Mouse (Mus musculus) cerebellum, postnatal 36 days (tissue): ENCODE measurements around the gene Hadha.

Experiments
- DNase-seq, 2 experiments: peaks; one replicate each; pipeline ENCODE4 v3.0.0; 2021 to 2022; ENCODE audit warnings: mixed read lengths in 2 of 2

The Hadha gene

GRCm38 (mm10) chr5:30154474-30155394 lies at the start of gene Hadha, which contains the start of gene Hadhb:
Hadha (minus strand) TSS chr5:30155162.
Hadhb (plus strand) TSS chr5:30155248.
- DNase-seq = peak; percentile 93 to 94

DNA sequence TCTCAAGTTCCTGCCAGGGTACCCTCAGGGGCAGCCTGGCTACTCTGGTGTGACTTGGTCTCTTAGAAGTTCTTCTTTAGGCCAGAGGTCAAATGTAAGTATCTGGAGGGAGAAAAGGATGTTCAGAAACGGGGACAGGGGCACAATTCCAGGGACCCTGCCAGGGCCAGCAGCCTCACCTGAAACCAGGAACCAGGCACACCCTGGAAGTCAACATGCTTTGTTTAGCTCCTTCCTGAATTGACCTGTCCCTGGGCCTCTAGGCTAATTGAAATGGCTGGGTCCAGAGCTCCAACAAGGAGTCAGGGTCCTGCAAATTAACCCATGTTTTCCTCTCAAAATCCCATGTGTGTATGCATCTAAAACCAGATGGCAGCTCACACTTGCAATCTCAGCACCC lies 49.5 kb upstream of the Hadha start:
- DNase-seq = no peak

DNA sequence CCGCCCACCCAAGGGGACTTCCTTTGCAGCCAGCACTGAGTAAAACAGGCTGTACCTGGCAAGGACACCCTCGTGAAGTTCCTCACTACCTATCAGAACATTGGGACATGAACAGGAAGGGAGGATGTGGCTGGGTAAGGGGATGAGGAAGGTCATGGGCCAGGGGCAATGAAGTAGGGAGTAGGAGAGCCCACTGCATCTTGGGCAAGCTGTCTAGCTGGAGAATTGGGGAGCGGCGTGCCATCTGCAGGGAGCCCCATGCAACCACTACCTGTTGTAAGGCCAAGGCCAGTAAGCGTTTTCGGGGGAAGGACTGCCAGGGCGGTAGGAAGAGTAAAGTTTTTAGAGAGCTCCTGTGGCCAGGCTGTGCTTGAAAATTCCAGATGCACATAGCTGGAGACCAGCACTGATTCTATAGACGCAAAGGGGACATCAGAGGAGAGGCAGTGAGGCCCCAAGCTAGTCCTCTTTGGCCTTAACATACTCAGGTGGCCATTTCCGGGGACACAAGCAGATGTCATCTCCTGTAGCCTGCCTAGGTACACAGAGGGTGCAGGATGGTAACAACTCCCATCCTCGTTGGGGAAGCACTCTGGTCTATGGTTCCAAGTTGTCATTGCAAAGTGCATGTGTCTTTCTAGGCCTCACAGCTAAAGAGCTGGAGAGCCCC lies 48.4 kb upstream of the Hadha start:
- no peak for DNase-seq

GRCm38 (mm10) chr5:30202221-30202620 lies 47.3 kb upstream of the Hadha start:
- no peak for DNase-seq

DNA sequence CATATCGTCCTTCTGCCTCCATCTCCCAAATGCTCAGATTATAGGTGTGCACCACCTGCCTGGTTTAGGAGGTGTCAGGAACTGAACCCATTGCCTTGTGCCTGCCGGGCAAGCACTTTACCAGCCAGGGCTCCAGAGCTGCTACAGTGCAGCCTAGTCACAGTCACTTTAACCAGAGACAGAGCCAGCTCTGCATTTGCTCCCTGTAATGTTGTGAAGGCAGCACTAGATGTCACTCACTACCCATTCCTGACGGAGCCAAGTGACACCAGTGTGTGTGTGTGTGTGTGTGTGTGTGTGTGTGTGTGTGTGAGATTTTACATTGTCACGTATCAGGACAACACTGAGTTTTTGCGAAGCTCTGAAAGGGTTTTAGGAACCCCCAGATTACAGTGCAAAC lies 46.6 kb upstream of the Hadha start:
- peak; percentile 17 to 31 for DNase-seq

DNA sequence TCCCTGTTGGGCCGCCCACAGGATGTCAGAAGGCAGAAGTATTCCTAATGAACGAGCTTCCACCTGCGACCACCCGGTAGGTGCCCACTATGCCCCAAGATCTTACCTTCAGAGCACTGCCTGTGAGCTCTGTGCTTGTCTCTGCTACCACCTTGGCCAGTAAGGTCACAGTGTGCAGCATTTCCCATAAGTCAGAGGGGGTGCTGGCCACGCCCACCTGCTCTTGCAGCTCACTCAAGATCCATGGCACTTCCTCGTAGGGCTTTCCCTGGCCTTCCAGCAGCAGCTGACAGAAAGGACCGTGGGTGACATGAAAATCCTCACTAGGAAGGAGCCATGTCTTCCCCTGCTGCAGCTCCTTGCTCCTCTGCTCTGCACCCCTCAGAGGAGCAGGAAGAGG lies 43.3 kb upstream of the Hadha start:
- no peak for DNase-seq

GRCm38 (mm10) chr5:30195340-30195739 lies 40.4 kb upstream of the Hadha start:
- DNase-seq = no peak

- DNase-seq = no peak
Measured at GRCm38 (mm10) chr5:30192452-30192851, 37.5 kb upstream of the Hadha start.

DNA sequence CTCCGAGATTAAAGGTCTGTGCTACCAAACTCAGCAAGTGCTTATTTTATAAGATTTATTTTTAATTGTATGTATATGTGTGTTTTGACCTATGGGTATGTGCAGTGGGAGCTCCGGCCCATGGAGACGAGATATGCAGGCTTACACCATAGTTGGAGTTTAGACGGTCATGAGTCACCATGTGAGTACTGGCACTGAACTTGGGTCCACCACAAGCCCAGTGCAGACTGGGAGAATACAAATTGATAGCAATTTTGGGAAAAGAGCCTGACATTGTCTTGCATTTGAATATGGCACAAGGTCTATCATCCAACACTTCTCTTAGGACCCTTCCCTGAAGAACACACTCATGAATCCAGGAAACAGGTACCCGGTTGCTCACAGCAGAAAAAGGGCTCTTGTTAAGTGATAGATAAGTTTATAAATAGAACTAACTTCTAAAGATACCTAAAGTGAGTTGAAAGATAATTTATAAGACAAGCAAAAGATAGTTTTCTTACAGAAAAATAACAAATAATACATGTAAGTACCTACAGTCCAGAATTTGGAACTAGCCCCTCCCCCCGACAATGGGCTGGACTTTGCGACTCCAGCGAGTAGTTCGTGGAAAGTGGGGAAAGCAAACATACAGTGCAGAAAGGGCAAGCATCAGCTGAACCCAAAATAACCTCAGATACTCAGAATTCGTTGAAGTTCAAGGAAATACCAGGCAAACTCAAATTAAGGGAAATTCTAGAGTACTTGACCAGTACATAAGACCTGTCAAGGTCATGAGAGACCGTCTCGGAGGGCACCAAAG lies 32.9 kb upstream of the Hadha start:
- no peak for DNase-seq

DNA sequence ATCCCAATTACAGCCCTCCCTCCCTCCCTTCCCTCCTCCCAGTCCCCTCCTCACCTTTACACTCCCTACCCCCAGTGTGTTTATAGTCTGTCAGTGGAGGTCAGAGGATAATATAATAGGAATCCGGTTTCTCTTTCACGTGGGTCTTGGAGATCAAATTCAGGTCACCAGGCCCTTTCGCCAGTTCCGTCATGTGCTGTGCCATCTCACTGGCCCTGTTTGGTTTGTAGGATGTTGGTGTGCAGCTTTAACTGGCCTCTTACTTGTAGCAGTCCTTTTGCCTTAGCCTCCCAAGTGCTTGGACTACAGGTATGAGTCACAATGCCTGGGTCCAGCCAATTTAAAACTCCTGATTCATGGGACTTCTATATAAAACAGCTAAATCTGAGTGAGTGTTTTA lies 20.8 kb upstream of the Hadha start:
- DNase-seq = no peak

DNA sequence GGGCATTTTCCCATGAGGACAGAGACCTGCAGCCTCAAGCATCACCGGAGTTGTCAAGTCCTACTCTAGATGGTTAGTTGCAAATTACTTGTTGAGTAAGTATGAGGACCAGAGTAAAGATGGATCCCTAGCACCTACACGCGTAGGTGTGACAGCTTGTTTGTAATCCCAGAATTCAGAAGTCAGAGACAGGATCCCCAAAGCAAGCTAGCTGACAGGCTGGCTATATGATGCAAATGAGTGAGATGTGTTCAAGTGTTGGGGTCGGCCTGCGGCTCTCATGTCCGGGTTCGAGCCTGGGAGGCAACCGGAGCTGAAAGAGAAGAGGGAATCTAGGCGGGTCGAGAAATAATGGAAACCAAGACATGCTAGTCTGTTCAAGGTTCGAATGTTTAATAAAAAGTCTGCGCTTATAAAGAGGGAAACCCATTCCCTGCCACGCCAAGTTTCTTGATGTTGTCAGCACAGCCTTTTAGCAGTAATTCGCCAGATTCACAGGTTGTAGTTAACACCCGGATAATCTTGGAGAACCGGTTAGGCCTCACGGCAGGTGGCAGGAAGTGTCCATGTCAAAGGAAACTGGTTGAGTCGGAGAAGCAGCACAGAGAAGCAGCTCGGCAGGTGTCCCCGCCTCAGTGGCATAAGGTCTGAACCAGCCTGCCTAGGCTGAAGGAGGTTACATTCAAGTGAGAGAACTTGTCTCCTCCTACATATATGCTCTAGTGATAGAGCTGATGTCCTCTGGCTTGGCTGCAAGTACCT lies 18.1 kb upstream of the Hadha start:
- DNase-seq = no peak

DNA sequence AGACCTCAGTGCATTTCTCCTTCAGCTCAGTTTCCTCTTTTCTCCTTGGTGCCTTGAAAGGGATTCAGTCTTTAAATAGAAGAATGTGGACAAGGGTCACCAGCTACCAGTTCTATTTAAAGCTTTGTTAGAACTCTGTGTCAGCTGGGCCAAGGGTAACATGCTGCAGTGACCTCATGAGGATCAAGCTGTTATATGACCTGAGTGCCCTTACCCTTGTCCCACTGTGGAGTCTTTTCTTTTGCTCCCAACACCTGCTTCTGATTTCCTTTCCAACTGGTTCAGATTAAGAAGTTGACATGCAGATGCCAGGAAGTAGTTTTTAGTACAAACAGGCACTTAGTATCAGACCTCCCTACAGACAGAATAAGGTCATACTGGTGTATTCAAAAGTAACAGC lies 17.2 kb upstream of the Hadha start:
- no peak for DNase-seq

- no peak for DNase-seq
Measured at GRCm38 (mm10) chr5:30170303-30170940, 15.5 kb upstream of the Hadha start.

DNA sequence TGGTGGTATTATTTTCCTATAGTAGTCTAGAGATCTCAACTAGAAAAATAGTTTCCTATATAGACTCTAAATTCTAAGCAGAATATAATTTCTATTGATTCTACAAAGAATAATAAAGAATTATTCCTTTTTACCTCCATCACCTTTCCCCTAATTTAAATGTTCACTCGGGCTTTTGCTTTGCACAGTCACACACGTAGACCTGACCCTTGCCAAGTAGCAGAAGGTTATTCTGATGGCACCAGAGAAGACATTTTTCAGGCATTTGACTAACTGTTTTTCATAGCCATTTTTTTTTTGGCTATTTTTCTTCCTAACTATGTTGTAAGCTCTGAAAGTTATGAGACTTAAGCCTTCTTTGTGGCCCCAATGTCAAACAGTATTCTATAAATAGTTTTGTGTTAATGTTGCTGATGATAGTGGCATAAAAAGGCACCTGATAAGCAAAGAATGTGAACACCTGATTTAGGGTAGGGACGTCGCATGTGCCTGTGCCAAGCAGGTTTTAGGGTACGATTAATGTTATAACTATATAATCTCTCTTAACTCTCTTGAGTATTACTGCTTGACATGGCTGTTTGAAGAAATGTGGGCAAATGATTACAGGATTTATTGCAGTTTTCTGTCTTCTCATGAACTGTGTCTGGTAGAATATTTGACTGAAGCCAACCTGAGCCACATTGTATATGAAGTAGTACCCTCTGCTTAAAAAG lies 10.4 kb upstream of the Hadha start:
- DNase-seq = no peak

- DNase-seq = no peak
Measured at GRCm38 (mm10) chr5:30162339-30162738, 7.4 kb upstream of the Hadha start.

GRCm38 (mm10) chr5:30161836-30162235 lies 6.9 kb upstream of the Hadha start:
- DNase-seq = no peak

DNA sequence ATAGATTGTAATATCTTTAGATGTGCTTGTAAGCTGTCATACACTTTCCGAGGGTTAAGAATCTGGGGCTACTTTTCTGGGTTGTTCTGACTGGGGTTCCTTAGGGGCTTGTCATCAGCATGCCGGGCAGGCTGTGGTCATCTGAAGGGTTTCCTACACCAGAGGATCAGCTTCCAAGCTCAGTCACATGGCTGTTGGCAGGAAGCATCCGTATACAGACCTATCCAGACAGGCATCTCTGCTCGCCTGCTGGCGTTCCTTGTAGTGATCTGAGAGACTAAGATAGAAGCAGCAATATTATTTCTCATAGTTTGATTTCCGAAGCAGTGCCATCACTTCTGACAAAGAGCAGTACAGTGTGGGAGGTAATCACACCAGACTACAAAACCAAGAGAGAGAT lies 4.6 kb upstream of the Hadha start:
- DNase-seq = peak; percentile 29 to 48

GRCm38 (mm10) chr5:30155821-30156629 lies 1.1 kb upstream of the Hadha start:
- no peak for DNase-seq

DNA sequence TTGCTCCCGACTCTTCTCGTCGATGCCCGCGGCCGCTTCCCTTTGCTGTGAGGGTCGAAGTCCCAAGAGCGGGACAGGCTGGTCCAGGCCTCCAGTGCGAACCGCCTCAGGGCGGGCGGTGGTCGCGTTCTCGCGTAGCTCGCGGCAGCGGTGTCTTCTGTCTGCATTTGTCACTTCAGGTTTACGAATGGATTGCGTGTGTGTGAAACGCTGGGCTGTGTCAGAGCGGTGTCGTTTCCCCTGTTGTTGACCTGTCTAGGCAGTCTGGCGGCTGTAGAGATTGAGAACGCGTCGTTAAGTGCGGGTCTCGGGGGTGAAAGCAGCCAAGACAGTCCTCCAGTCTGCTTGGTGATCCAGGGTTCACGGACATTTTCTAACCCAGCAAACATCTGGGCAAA lies 432 bp upstream of the Hadha start:
- DNase-seq = no peak

GRCm38 (mm10) chr5:30154013-30154412 lies 949 bp downstream of the Hadha start:
- no peak for DNase-seq
